Comparison of ENCODE assay signal across 18 mouse cellular contexts in genomic region chr17:67031341-67031740, GRCm38 (mm10).
"Had no signal": no experiment of that assay in that cellular context is flagged by ENCODE, and none has a peak within 500 bp of the region (broad histone marks: within the 10 kb centered on the region; RNA-seq: fewer than 3 reads in every experiment).

No protein-coding gene starts in this region.

- H3K4me3 ChIP-seq: intestine, embryonic 15.5 days; kidney, embryonic 15.5 days; left cerebral cortex, adult 2 months; limb, embryonic 10.5 days; liver, embryonic 15.5 days; megakaryocyte, embryonic 14.5 days; midbrain, embryonic 12.5 days; neural tube, embryonic 13.5 days; stomach, embryonic 15.5 days had no signal

- H3K27ac ChIP-seq: intestine, embryonic 15.5 days; kidney, embryonic 15.5 days; left cerebral cortex, adult 2 months; limb, embryonic 10.5 days; liver, embryonic 15.5 days; macrophage; midbrain, embryonic 12.5 days; neural tube, embryonic 13.5 days; stomach, embryonic 15.5 days had no signal

- DNase-seq: kidney, adult 18-20 months; kidney, postnatal 14 days; retina, postnatal 1 day; right cerebral cortex, postnatal 14 days; thymus, adult 2 months; thymus, postnatal 25 days had no signal

- H3K4me1 ChIP-seq: intestine, embryonic 15.5 days; limb, embryonic 10.5 days; liver, embryonic 15.5 days; megakaryocyte, embryonic 14.5 days; midbrain, embryonic 12.5 days; neural tube, embryonic 13.5 days; stomach, embryonic 15.5 days had no signal

- H3K9ac ChIP-seq: intestine, embryonic 15.5 days; kidney, embryonic 15.5 days; liver, embryonic 15.5 days; midbrain, embryonic 12.5 days; neural tube, embryonic 13.5 days; stomach, embryonic 15.5 days had no signal

- ATAC-seq: intestine, embryonic 15.5 days; midbrain, embryonic 16.5 days had no signal

- H3K36me3 ChIP-seq: intestine, embryonic 15.5 days; limb, embryonic 10.5 days; liver, embryonic 15.5 days; midbrain, embryonic 12.5 days; neural tube, embryonic 13.5 days; stomach, embryonic 15.5 days had no signal

- H3K9me3 ChIP-seq: intestine, embryonic 15.5 days; kidney, embryonic 15.5 days; limb, embryonic 10.5 days; liver, embryonic 15.5 days; midbrain, embryonic 12.5 days; neural tube, embryonic 13.5 days; stomach, embryonic 15.5 days had no signal

- H3K4me2 ChIP-seq: intestine, embryonic 15.5 days; kidney, embryonic 15.5 days; liver, embryonic 11.5 days; liver, embryonic 15.5 days; midbrain, embryonic 12.5 days; neural tube, embryonic 13.5 days; stomach, embryonic 15.5 days had no signal

- H3K27me3 ChIP-seq: intestine, embryonic 15.5 days; kidney, embryonic 15.5 days; liver, embryonic 15.5 days; megakaryocyte, embryonic 14.5 days; midbrain, embryonic 12.5 days; neural tube, embryonic 13.5 days; stomach, embryonic 15.5 days had no signal
